Mouse (Mus musculus) erythroblast, embryonic 14.5 days (primary cell): ENCODE results near the gene Mthfd1l.
"Not testable (repeated sequence)": the region's sequence is repeated elsewhere in the genome, so short reads cannot be mapped to it uniquely, and the experiment has no call there.

Experiments used
- GATA1 ChIP-seq: IDR thresholded peaks from 2 replicates; pipeline ENCODE4 v1.6.1; 2012; ENCODE audit warnings: low read length, inconsistent platforms, mixed read lengths
- TAL1 ChIP-seq: IDR thresholded peaks from 3 replicates; pipeline ENCODE4 v1.6.1; 2012; ENCODE audit warnings: low read length, inconsistent platforms, mixed read lengths

DNA sequence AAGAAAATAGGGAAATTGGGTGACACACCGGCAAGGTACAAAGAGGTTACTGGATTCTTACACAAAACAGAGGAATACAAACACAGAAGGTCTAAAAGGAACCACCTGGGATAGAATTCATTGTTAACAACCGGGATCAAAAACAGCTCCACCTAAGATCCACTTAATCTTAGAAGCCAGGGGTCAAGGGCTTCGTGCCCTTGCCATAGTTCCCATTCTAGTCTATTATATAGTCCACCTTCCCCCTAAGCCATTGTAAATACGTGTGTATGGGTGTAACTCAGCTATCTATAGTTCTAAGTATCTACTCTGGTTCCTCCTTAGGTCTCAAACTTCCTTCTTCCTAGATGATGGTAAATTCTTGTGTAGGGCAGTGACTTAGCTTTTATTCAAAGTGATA lies 99.6 kb downstream of the Mthfd1l start:
- not testable (repeated sequence) for TF ChIP-seq GATA1, TAL1
